Mouse (Mus musculus) large intestine, adult 2 months (tissue): ENCODE data around the gene Defa22. TPM values are rescaled to one million over a fixed set of nuclear protein-coding genes. Genes with fewer than 3 reads are reported as not detected.
"Not testable (repeated sequence)": the region's sequence is repeated elsewhere in the genome, so short reads cannot be mapped to it uniquely, and the experiment has no call there.

Experiments used
- DNase-seq: peaks from one replicate; pipeline ENCODE4 v3.0.0-alpha.2; 2012; ENCODE audit warnings: low read depth, low spot score
- WGBS: fragments of 180-500 bp; shearing (Covaris S2); methylation state at CpG from one replicate; pipeline ENCODE4 v1.1.7; 2018; 5-methylcytosine and 5-hydroxymethylcytosine counted together
- polyA plus RNA-seq: library from polyadenylated mRNA; depleted of rRNA; stranded (reverse); fragments of >200 nt; gene quantifications from 2 replicates; pipeline ENCODE4 v1.2.3, GENCODE M21; 2012; rRNA removed

Defa22 gene
- polyA plus RNA-seq = 19.9 and 10,493 TPM in 2 replicates

DNA sequence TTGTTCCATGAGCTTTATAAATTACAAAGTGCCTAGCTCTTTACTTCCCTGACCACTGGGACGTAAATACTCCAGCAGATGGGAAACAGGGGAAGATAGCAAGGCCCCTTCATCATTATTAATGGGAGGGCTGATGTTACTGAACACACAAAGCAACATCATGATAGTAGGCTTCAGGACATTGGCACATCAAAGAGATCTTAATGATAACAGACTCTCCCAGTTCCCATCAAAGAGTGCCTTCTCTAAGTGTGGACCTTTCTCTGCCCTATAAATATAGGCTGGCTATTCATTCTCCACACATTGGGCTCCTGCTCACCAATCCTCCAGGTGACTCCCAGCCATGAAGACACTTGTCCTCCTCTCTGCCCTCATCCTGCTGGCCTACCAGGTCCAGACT, at the start of gene Defa22:
Defa22 (plus strand) TSS at position 301 of the 400 bp plus-strand sequence.
- WGBS = no CpG with 5 or more reads among the region's 1 CpGs

GRCm38 (mm10) chr8:21134342-21134741, 27.7 kb upstream of the Defa22 start, which contains the start of gene Defa30:
Defa30 (plus strand) TSS chr8:21134642.
- not testable (repeated sequence) for DNase-seq
- WGBS = 48% methylated on average over 3 of the region's 3 CpGs

More for the DNA sequence above, at the start of gene Defa22:
- not testable (repeated sequence) for DNase-seq

DNA sequence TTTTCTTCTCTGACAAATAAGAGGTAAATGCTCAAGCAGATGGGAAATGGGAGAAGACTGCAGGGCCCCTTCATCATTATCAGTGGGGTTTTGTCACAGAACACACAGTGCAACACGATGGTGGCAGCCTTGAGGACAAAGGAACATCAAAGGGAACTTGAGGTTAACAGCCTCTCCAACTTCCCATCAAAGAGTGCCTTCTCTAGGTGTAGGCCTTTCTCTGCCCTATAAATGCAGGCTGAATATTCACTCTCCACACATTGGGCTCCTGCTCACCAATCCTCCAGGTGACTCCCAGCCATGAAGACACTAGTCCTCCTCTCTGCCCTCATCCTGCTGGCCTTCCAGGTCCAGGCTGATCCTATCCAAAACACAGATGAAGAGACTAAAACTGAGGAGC, 29.2 kb downstream of the Defa22 start, which contains the start of gene Defa31:
Defa31 (plus strand) TSS at position 301 of the 400 bp plus-strand sequence.
- DNase-seq = not testable (repeated sequence)
- WGBS = no CpG with 5 or more reads among the region's 1 CpGs

- DNase-seq = not testable (repeated sequence)
- WGBS = no CpG with 5 or more reads among the region's 1 CpGs
Observed at GRCm38 (mm10) chr8:21201261-21201660, 39.2 kb downstream of the Defa22 start, which contains the start of gene Gm15293. Gm15293 (plus strand) TSS chr8:21201561.

Other genes with a start within 250 kb of the Defa22 start
- gene Gm6040, start 240.2 kb upstream of the Defa22 start, polyA plus RNA-seq = not detected in 2 replicates
- gene AY761185, start 217.6 kb upstream of the Defa22 start, polyA plus RNA-seq = 1.0 TPM in 1 of 2 replicates, not detected in the other
- 11,975 TPM in 1 of 2 replicates, not detected in the other for gene Defa21, start 136.7 kb upstream of the Defa22 start, polyA plus RNA-seq
- gene Defa23, start 107.2 kb upstream of the Defa22 start, polyA plus RNA-seq = 3,983 and 4,387 TPM in 2 replicates
- gene Defa35, start 97.2 kb upstream of the Defa22 start, polyA plus RNA-seq = 17.6 and 759 TPM in 2 replicates
- gene Defa25, start 77.8 kb upstream of the Defa22 start, polyA plus RNA-seq = not detected in 2 replicates
- gene Gm14851, start 66.2 kb upstream of the Defa22 start, polyA plus RNA-seq = 11.0 and 2,603 TPM in 2 replicates
- 502 and 3,193 TPM in 2 replicates for gene Defa30, start 27.6 kb upstream of the Defa22 start, polyA plus RNA-seq
- not detected in 2 replicates for gene Defa31, start 29.3 kb downstream of the Defa22 start, polyA plus RNA-seq
- gene Gm15293, start 39.3 kb downstream of the Defa22 start, polyA plus RNA-seq = 104 and 114 TPM in 2 replicates
- gene Gm15292, start 87.5 kb downstream of the Defa22 start, polyA plus RNA-seq = 78.8 and 122 TPM in 2 replicates
- not detected in 2 replicates for gene Defa27, start 153.3 kb downstream of the Defa22 start, polyA plus RNA-seq
- gene Defa29, start 164.7 kb downstream of the Defa22 start, polyA plus RNA-seq = 708 and 1,041 TPM in 2 replicates
- 10,137 TPM in 1 of 2 replicates, not detected in the other for gene Defa2, start 216.2 kb downstream of the Defa22 start, polyA plus RNA-seq
- 7,413 TPM in 1 of 2 replicates, not detected in the other for gene Defa33, start 229.5 kb downstream of the Defa22 start, polyA plus RNA-seq